Mouse (Mus musculus): Measurements from ENCODE around the gene Ptbp1.

DNA sequence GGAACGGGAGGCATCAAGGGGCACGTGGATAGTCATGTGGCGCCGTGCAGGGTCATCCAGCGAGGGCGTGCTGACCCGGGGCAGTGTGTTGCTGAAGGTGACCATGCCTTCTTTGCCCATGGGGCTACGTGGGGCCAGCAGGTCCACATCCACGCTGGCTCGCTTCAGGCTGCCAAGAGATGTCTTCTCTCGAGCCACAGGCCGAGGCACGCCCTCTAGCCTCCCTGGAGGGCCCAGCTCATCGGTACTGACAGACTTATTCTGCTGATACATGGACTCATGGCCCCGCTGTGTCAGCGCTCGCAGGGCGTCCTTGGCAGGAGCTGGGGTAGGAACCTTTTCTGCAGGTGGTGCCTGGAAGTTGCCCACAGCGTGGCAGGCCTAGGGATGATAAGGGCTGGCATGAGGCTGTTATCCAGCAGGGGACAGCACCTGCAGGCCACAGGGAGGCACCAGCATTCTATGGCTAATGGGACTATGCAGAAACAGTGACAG, 11.6 kb downstream of the Ptbp1 start:
- no peak for TF ChIP-seq CTCF (IDR thresholded peaks at IDR 0.05; ENCODE audit: insufficient read depth, low read depth, low read length)
- no peak for TF ChIP-seq POLR2A (IDR thresholded peaks at IDR 0.05; ENCODE audit: insufficient read depth, low read depth, low read length)
